Mouse (Mus musculus) cerebellum, postnatal 14 days (tissue): ENCODE data around the gene Parn.

ENCODE experiments used
- DNase-seq, 2 experiments: peaks; one replicate each; pipeline ENCODE4 v3.0.0; 2021; ENCODE audit warnings: mixed read lengths in 2 of 2

Parn gene

DNA sequence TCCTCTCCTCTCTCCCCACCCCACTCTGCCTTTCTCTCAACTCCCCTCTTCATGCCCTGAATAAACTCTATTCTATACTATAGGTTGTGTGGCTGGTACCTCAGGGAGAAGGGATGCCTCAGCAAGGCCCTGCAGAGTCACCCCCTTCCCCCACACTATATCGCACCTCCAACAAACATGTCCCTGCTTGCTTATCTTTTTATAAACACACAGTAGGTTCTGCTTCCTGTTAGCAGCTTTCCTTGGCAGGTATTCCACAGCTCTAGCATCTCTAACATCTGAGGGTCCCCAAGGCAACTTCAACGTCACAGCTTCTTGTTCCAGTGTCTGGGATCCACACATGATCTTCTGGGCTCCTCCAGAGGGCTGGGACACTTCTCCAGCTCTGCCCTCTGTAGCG lies 117.3 kb downstream of the Parn start:
- DNase-seq, result no peak

DNA sequence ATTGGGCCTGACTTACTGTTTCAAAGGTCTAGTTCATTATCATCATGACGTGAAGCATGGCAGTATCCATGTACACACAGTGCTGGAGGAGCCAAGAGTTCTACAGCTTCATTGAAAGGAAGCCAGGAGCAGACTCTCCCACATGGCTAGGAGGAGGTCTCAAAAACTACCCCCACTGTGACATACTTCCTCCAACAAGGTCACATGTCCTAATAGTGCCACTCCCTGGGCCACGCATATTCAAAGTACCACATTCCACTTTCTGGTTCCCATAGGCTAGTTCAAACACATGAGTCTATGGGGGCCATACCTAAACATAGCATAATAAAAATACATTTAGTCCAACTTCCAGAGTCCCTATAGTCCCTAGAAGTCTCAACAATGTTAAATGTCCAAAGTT lies 118.0 kb downstream of the Parn start:
- no peak for DNase-seq

DNA sequence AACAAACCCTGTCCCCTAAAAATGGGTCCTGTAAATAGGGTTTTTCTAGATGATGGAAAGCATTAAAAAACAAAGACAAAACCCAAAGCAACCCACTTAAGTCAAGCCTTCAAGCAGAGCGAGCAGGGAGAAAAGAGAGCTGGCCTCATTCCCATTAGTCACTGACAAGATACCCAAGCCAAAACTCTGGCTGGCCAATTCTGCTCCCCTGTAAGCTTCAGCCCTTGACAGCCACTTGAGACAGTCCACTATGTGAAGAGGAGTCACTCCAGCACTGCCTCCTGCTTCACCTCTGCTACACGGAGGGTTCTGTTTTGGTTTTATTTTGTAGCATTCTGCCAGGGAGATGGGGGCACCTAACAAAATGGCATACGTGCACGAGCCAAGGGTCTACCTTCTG lies 126.2 kb downstream of the Parn start:
- peak; percentile 56 to 64 for DNase-seq

DNA sequence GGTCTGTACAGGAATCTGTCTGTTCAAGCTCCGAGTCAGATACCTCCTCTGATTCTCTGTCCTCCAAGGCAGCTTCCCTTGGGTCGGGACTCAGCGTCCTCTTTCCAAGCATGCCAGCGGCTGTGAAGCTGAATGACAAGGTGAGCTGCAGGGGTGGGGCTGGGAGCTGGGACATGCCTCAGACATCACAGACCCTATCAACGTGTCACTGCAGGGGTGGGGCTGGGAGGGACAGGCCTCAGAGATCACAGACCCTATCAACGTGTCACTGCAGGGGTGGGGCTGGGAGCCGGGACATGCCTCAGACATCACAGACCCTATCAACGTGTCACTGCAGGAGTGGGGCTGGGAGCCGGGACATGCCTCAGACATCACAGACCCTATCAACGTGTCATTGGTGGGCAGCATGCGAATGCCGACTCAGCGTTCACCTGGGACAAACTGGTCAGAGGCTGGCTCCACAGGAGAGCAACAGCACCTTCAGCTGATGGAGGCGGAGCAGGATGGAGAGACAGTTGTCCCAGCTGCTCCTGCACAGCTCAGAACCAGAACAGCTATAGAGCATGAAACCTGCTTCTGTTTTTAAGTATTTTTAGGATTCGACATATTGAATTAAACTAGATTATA lies 126.7 kb downstream of the Parn start:
- no peak for DNase-seq

DNA sequence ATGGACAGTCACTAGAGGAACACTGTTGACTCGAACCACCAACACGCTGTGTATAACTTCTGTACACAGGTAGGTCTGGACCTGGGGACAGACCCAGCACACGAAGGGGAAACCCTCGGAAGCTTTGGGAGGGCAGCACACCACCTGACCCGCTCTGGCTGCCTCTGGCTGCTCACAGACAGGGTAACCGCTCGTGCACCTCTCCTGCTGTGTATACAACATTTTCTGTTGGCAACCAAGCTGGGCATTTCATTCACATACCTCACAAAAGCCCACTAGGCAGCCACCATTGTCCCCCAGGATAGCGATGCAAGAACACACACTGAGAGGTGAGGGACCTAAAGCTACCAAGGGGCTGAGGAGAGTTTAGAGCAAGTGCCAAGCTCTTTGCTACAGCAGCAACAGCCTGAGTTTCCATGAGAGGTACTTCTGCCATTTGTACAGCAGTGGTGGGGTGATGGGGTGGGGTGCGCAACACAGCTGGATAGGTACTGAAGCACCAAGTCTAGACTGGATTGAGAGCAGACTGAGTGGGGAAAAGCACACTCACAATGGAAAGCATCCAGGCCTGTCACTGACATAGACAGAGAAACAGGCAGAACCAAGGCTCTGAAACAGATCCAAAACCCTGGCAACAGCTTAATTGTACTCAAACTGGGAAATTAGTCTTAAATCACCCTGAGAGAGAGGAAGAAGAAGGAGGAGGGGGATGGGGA lies 128.9 kb downstream of the Parn start:
- DNase-seq, result no peak

DNA sequence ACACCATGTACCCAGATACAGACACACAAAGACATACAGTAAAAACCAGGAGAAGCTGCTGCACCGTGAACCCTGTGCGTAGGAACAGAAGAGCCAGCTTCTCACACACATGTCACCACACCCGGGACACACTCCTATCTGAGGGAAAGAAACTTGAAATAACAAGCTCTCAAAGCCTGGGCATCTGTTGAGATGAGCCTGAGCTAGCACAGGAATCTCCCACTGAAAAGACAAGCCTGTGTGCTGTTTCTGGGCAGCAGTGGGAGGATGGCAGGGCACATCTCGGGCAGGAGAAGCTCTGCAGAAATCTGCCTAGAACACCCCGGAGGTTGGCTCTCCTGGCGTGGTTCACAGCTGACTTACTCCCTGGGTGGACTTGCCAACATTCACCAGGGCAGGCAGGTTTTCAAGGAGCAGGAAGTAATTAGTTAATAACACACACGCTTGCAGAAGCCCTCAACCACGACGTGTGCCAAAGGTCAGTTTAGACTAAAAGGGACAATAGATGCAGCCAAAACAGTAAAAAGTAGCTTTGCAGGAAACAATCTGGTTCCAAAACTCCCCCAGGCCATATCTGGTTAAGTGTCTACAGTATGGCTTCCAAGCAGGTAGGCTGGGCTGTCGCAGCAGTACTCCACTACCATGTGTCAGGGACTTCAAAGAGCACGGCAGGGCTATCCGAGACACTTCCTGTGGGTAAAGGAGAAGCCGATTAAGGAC lies 129.6 kb downstream of the Parn start:
- no peak for DNase-seq

DNA sequence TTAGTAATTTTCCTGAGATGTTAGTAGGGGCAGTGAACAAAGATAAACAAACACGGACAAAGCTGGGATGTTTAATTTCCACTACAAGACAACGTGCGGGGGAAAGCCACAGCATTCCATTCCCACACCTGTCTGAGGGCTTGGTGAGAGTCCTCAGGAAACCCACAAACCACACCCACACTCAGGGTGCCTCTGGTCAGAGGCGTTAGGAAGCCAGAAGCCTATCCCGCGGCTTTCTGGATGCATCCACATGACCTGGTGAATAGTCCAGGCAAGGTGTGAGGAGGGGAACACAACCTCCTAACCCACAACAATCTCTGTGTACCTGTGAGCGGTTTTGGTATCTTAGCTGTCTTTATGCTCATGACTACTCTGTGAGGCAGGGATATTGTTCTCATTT lies 131.6 kb downstream of the Parn start:
- DNase-seq, result no peak

DNA sequence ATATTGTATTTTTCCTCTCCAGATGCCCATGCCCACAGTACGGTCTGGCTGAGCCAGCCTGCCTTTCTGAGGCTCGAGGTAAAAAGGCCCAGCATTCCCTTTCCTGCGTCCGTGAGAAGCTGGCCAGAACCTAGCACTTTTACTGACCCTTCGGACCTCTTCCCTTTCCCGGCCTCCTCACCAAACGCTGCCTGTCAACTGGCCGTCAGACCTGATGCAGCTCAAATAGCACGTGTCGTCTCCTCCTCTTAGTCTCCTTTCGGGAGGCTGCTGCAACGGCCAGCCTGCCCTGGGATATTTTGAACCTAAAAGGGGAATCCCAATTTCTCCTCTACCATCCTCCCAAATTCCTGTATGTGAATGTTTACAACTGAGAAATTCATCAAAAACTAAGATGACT lies 132.1 kb downstream of the Parn start:
- no peak for DNase-seq

DNA sequence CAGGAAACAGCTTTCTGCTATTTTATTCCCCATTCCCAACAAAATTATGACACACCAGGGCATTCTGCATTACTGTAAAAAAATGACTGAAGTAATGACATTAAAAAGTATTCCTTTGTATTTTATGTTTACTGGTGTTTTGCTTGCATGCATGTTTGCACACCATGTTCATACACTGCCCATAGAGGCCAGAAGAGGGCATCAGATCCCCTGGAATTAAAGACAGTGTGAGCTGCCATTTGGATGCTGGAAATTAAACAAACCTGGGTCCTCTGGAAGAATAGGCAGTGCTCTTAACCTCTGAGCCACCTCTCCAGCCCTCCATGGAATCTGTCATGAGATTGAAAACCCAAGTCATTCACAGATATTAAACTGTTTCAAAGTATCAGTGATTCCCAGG lies 135.1 kb downstream of the Parn start:
- peak; percentile 51 to 55 for DNase-seq

DNA sequence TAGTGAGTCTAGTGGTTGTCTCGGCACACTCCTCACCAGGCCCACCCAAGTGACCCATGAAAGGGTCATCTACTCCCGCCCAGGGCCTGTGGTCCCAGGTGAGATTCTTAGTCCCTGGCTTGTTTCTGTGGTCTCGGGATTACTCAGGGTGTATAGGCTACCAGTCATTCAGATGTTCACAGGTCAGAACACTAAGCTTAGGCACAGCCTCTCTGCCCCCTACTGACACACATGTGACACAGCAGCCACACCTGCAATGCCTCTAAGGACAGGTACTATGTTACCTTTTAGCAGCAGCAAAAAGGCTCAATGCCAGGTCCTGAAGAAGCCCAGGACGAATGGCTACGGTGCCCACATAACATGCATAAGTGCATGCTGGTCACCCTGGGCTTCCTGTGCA lies 136.7 kb downstream of the Parn start:
- no peak for DNase-seq

DNA sequence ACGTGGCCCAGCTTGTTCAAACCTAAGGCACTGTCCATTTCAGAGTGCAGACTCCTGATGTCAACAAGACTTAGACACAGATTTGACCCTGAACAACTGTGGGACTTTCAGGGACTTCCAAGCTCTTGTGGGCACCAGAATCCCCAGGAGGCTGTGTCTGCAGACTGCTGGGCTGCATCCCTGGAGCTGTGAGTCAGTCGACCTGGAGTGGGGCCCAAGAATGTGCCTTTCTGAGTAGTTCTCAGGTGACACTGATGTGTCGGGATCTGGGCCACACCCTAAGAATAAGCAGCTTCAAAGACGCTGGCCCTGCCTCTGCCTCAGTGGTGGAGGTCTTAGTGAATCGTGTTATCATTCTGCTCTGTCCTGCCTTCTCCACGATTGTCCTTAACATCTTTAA lies 146.6 kb downstream of the Parn start:
- DNase-seq, result no peak

DNA sequence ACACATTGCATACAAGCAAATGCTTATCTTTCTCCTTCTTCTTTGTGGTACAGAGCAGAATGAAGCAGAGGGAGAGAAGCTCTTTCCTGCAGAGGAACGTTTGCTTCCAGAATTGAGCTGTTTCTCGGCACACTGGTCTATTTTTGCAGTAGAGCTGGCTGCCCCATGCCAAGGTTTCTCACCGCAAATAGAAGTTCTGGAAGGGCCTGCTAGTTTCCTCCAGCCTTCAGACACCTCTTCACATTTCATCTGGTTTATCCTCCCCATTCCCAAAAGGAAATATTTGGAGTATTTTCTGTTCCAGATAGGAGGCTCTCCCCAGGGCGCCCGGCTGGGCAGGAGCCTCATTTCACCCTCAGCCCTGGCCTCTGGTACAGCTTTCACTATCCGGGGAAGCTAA lies 147.7 kb downstream of the Parn start:
- no peak for DNase-seq

DNA sequence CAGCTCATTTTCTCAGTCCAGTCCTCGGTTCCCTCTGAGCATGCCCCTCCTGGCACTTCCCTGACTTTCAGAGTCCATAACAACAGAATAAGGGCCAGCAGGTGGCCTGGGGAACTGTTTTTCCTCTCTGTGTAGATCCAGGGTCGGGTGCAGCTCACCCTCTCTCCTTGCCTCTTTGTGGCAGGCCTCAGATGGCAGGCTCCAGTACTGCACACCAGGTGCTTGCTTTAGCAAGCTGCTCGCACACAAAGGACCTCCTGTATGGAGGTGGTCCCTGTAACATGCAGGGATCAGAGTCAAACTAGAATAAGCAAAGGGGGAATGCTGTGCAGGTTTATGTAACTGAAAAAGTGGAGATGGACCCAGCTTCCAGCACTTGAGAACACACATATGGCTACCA lies 151.8 kb downstream of the Parn start:
- no peak for DNase-seq

DNA sequence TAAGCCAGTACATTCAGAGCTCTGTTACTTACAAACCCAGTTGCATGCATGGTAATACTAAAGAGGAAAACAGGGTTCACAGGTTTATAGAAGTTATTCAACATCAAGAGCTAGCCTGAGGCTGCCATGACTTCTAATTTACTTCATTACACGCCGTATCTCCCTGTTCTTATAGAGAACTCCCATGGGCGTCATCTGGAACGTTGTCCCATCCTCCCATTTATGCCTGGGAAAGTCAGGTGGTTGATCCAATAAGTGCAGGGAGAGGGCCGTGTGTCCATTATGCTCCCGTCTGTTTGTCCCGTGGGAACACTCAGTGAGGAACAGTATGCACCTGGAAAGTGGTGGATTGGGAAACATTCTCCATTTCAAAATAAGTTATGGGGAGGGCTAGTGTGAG lies 152.4 kb downstream of the Parn start:
- DNase-seq, result no peak

DNA sequence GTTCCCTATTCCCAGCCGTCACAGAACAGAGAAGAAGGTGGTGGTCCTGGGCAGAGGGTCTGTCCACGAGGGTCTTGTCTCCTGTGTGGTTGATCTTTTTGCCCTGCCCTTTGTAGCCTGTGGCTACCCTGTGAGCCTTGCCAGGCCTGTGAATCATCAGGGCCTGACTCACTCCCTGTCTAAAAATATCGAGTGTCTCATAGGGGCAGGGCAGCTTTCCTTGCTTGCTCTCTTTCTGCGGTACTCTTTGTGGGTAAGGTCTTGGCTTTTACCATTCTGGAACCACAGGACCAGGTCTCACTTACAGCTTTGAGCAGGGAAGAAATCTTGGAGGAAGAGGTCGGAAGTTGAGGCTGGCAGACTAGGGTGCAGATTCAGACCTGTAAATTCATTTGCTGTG lies 162.9 kb downstream of the Parn start:
- DNase-seq, result peak in 1 of 2 experiments; percentile 19

DNA sequence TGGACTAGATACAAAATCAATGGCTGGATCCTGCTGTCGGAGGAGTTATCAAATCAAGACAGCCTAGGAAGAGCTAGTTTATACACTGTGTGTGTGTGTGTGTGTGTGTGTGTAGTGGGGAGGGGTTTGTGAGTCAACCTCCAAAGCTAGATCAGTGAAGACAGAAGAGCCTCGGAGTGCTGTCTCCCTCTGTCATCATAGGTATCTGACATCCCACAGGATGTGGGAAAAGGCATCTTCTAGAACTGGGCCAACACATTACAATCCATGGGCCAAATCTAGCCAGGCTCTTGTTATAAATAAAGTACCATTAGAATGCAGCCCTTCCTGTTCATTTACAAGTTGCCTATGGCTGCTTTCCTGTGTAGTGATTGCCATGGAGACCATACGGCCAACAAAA lies 163.5 kb downstream of the Parn start:
- DNase-seq, result no peak

DNA sequence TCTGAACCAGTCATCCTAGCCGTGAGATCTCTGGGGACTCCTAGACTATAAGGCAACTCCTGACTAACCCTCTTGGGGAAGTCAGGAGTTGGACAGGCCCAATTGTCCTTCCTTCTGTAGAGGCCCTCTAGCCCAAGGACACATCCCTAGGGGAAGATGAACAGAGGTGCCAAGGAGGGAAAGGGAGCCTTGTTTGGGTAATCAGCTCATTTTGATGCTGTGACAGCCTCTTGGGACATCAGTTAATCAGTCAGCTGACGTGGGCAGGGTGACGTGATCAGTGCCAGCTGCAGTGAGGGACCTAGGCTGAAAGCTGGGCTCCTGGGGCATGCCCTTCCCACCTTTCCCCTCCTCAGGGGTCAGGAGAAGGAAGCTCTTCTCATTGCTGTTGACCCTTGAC lies 169.0 kb downstream of the Parn start:
- no peak for DNase-seq

DNA sequence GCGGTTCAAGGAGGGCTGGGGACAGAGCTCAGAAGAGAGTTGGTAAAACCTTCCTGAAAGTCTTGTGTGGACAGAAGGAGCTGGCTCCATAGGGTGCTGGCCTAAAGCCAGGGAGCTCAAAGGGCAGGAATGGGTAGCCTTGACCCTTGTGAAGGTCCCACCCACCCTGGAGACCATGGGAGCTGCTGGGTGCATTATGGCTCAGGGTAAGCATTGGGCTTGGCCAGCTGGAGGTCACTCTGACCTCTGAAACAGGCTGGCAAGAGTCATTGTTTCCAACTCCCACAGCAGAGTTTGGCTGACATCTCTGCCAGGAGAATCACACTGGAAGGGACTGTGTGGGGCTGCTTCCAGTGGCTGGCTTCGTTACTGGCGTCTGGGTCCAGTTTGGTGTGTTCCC lies 174.0 kb downstream of the Parn start:
- peak; percentile 60 to 65 for DNase-seq

DNA sequence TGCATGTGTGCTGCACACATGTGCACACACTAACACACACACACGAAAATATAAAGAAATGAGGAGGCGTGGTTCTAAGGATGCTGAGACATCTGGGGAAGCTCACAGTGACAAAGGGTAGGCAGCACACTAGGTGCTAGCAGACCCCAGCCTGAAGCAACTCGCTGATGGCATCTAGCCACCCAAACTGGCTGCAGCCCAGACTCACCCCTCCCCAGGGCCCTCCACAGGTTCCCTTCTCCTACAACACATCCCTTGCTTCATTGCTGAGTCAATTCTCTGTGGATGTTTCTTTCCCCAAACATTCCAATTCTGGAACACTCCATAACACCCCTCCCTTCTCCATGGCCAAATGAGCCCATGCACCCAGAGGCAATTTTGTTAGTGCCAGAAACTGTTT lies 175.0 kb downstream of the Parn start:
- peak; percentile 32 to 33 for DNase-seq

DNA sequence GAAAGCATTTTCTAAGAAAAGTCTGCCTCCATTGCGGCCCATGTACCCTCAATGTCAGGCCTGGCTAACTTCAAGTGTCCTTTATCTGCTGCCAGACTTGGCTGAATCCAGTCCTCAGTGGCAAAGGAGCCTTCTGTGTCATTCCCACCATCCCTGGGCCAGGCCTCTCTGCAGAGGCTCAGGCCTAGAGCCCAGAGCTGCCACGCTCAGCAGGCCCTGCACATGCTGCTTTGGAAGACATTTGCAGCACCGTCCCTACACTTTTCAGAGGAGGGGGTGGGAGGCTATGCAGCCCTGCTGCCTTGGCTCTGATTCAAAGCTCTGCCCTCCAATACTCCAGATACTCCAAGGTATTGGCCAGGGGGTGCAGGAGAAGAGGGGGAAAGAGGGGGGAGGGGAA lies 176.2 kb downstream of the Parn start:
- DNase-seq, result peak; percentile 41 to 66
